Mouse (Mus musculus): ENCODE data around the gene Btaf1. TPM values are rescaled to one million over a fixed set of nuclear protein-coding genes. Genes with fewer than 3 reads are reported as not detected.

The Btaf1 gene
- total RNA-seq, 2 experiments from 2014 or later, result 27.4 to 28.6 TPM

DNA sequence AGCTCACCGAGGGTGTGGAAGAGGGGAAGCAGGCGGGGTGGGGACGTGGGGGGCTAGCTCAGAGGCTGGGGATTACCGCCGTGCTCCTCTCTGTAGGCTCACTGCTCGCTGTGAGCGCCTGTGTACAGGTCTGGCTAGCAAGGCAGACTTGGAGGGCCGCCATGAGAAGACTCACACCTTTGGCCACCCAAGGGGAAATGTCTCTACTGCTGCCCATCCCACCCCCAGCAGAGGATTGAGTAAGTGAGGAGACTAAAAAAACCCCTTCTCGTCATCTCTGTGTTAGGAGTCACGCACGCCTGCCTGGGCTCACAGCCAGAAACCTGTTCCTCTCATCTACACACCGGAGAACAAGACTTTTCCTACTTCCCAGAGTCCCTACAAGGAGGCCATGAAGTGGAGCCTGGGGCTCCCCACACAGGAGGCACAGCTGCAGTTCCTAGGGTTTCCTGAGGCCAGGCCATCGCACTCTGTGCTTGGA, 100.0 kb downstream of the Btaf1 start:
- DNase-seq, result no peak

DNA sequence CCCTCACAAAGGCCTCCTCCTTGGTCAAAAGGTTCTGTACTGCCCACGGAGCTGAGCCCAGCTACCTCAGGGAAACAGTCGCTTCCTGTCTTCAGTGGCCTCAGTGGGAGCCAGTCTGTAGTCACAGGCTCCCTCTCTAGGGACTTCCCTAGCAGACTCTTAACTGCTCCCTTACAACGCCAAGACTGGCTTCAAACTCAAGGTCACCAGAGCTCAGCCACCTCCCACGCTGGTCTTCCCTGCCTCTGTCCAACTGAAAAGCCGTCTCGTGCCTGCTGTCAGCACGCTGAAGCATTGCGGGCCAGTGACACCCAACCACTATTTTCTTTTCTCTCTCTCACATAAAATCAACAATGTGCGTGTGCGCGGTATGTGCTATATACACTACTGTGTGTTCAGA, 100.5 kb downstream of the Btaf1 start:
- DNase-seq, result no peak

DNA sequence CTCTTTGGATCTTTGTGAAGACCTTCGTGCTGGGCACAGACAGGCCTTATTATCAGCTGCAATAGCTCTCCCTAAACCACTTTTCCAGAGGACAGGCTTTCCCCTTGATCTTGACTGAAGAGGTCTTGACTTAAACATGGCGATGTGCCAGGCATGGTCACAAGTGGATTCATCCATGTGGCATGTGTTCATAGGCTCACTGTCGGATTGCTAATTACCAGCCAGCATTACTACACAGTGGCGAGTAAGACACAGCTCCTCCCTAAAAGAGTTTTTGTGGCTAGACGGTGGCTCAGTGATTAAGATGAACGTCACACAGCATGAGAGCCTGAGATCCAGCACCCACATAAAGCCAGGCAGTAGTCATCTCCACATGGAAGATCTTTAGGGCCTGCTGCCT, 103.9 kb downstream of the Btaf1 start:
- DNase-seq, result no peak

GRCm38 (mm10) chr19:37031446-37031845, 105.6 kb downstream of the Btaf1 start:
- DNase-seq, result no peak

DNA sequence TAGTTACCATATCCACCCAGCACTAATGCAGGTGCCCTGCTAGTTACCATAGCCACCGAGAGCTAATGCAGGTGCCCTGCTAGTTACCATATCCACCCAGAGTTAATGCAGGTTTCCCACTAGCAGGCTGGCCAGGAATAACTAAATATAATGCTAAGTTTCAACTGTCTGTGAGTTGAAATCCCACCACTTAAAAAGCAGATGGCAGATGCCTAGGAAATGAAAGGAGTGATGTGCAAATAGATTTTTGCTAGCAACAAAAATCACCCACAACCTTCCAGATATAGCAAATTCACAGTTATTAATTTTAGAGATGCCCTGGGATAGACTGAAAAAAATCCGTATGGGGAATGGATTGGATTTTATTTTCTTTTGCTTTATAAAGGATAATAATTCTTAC, 106.5 kb downstream of the Btaf1 start:
- DNase-seq, result no peak

- no peak for DNase-seq
These were observed 115.0 kb downstream of the Btaf1 start for GRCm38 (mm10) chr19:37040906-37041305.

- DNase-seq, result no peak
These were observed 118.6 kb downstream of the Btaf1 start for GRCm38 (mm10) chr19:37044431-37044830.

DNA sequence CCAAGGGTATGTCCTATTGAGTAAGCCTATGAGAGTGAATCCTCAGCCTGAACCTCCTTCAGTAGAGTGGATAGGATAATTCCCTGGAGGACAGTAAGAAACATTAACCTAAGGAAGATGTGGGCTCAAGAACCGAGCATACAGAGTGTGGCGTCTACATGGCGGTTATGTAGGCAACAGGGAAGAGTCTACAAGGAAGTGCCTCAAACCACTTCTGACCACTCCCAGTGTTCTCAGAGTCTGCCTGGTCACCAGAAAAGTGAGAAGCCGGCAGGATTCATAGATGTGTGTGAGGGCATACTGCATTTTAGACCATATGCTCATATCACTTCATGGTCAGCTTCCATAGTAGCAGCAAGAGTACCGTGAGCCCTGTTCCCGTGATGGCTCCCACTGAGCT, 122.6 kb downstream of the Btaf1 start:
- DNase-seq, result no peak

GRCm38 (mm10) chr19:37050643-37051345, 124.9 kb downstream of the Btaf1 start:
- DNase-seq, result no peak

DNA sequence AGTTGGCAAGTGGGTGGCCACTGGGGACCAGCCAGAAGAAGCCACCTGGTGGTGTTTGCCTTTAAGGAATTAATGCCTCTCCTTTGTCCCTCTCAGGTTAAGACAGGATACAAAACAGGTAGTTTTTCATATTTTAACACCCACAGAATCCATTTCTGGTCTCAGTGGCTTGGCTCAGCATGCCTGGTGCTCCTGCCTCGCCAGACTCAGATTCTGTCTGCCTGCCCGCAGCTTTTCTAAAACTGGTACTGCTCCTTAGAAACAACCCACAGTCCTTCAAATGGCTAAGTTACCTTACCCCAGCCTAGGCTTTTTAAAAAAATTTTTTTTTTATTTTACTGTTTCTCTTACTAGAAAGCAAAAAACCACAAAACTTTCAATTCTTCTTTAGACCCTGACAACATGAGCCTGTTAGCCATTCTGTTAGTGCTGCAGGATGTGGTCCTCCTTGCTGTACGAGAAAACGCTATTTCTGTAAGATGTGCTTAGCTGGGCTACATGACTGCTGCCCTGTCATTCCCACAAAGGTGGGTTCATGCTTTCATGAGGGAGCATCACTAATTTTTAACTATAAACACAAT, 130.2 kb downstream of the Btaf1 start:
- no peak for DNase-seq

- DNase-seq, result no peak
These were observed 131.5 kb downstream of the Btaf1 start for GRCm38 (mm10) chr19:37057161-37057905.

GRCm38 (mm10) chr19:37059623-37060022, 133.7 kb downstream of the Btaf1 start:
- DNase-seq, result no peak

- DNase-seq, result no peak
These were observed 134.2 kb downstream of the Btaf1 start for GRCm38 (mm10) chr19:37060078-37060477.

Other genes starting within 250 kb of the Btaf1 start
- gene Ppp1r3c, start 189.4 kb upstream of the Btaf1 start, total RNA-seq (2021), result 10 to 100 TPM; 61.0 to 62.6 TPM
- gene Tnks2, start 91.8 kb upstream of the Btaf1 start, total RNA-seq (2021), result 100 to 1,000 TPM; 127 to 133 TPM
- gene Fgfbp3, start 6.5 kb upstream of the Btaf1 start, total RNA-seq (2021), result 1 to 10 TPM; 6.4 to 7.5 TPM

Data from layer of hippocampus, postnatal 36 days (tissue).